Mouse (Mus musculus) kidney, adult 8-10 months (tissue): Measurements from ENCODE around the gene Pus7l.
A peak's percentile ranks its signal among the peaks of the same experiment; 100 is the strongest.
"Not testable (repeated sequence)": the region's sequence is repeated elsewhere in the genome, so short reads cannot be mapped to it uniquely, and the experiment has no call there.

Source experiments
- DNase-seq, 2 experiments: peaks; one replicate each; pipeline ENCODE4 v3.0.0; 2022

The Pus7l gene

GRCm38 (mm10) chr15:94542567-94543408 lies 559 bp downstream of the Pus7l start:
- no peak for DNase-seq

- no peak for DNase-seq
Measured at GRCm38 (mm10) chr15:94539296-94539695, 4.1 kb downstream of the Pus7l start.

DNA sequence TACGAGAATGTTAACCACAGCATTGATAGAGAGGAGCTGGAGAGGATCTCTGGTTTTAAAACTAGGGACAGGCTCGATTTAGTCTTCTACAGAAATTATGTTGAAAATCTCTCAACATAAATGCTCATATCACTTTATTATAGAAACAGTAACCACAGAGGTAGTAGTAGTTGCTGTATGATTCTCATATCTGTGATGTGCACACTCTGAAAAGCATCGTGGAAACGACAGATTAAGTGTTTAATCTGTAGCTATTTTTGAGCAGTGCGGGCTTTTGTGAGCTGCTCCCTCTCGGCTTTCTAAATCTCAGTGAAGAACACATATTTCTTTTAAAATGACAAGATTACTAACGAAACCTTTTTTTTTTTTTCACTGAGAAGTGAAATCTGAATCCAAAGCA lies 7.8 kb downstream of the Pus7l start:
- DNase-seq: no peak

GRCm38 (mm10) chr15:94532956-94533355 lies 10.4 kb downstream of the Pus7l start:
- no peak for DNase-seq

DNA sequence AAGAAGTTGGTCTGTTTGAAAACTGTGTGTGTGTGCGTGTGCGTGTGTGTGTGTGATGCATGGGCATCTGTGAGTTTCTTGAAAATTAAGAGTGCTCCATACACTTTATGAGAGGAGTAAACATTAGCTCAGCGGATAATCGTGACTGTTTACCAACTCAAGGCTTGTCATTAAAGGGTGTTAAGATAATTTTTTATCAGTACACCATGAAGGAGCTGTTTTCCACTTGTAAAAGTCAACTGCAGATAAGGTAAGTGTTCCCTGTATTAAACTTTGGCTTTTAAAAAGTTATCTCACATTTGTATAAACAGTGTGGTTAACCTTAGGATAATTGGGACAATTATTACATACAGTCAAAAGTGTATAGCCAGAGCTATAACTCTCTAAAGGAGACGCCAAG lies 11.0 kb downstream of the Pus7l start:
- no peak for DNase-seq

GRCm38 (mm10) chr15:94530519-94530918 lies 12.8 kb downstream of the Pus7l start:
- no peak for DNase-seq

DNA sequence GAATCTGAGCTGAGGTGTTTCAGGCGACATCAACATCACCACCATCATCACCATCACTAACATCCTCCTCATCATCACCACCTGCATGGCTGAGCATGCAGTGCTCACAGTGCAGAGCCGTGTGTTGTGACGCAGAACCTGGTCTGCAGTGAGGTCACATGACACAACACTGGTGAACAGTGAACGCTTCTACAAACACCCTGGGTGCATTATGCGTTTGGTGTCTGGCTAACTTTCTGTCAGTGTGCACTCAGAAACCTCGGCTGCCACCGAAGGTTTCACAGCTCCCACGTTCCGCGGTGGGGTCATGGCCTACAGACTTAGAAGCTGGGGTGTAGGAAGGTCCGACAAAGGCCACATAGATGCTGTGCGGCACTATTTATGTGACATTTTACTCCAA lies 18.4 kb downstream of the Pus7l start:
- no peak for DNase-seq

GRCm38 (mm10) chr15:94523251-94523650 lies 20.1 kb downstream of the Pus7l start:
- no peak for DNase-seq

DNA sequence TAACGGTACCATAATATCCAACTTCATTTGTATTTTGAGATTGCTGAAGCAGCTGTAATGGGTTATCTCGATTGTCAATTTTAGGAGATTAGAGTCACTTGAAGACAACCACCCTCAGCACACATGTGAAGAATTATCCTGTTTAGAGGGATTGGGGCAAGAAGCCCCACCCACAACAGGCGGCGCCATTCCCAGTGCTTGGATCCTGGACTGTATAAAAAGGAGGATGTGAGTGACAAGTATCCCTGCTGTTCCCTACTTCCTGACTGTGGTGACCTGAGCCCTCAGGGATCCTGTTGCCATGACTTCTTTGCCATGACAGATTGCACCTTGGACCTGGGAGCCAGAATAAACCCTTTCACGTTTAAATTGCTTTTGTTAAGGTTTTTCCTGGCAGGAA lies 22.4 kb downstream of the Pus7l start:
- no peak for DNase-seq

DNA sequence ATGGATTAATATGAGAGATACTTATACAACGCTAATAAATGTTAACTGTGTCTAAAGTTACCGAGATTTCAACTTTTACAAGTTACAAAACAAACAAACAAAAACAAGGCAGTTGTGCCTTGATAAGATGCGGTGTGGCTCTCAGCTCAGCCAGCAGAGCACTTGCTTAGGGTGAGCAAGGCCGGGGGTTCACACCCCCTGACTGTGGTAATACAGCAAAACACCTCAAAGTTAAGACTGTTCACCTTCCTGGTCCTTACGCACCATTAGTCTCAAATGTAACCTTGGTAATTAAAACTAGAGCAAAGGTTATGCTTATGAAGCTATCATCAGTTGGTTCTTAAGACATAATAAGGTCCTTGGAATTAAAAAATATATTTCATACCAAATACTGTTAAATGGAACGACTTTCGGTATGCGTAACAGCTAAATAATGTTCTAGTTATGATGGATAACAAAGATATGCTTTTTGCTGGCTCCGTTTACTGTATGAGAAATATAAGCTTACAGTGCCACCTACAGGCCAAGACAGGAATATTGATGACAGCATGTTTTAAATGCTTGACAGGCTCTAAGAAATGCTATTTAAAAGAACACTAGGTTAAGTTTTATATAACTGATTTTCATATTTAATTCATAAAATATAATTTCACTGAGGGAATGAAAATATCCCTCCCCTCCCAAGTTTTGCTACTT lies 23.0 kb downstream of the Pus7l start:
- DNase-seq: peak in 1 of 2 experiments; percentile 19

DNA sequence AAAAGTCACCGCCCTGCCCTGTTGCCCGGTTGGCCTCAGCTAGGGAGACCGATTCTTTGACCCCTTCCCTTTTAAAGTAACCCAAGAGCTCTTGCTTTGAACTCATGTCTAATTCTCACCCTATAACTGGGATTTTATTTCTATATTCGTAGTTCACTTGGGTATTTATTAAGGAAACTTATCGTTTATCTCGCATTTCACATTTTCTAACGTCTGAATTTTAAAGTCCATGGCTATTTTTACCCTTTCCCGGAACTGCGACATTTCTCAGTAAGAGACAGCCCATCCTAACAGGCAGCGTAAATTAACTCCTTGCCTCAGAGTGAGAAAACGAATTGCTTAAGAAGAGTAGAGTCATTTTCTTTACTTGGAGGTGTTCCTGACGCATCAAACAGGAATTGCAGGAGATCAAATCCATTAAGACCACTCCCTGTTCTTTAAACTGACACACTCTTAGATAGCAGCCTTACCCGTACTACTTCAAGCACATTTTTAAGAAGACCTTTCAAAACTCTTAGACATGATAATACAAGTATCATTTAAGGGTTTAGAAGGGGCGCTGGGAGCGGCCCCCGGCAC lies 25.3 kb downstream of the Pus7l start:
- DNase-seq: no peak

DNA sequence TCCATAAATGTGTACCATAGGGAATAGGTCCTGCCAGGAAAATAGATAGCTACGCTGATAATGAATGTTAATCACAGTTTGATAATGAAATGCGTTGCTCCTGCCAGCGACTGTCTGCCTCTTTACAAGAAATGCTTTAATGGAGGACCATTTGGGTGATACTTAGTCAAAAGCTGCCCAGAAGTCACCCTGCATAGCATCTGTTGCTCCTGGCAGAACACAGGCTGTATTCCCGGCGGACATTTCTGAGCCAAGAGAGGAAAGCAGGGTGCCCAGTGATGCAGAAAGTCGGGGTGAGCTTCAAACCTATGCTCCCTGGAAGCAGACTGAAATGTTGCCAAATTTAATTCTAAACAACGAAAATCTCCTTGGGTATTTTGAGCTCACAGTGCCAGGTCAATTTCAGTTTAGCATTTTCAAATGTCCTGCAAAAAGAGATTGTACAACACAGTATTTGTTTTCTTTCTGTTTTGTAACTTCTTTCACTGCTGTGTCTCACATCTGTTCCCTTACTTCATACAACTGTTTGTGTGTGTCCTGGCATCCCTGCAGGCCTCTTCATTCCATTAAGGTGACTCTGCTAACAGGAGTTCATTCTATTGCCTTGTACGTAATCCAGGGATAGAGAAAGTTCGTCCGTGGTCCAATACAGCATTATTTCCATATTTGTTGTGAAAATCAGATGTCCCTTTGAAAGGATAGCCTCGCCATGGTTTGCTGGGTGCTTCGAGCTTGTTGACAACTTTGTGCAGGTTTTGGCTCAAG lies 39.7 kb downstream of the Pus7l start:
- DNase-seq: no peak

- DNase-seq: no peak
Measured at GRCm38 (mm10) chr15:94499260-94499659, 44.1 kb downstream of the Pus7l start.

DNA sequence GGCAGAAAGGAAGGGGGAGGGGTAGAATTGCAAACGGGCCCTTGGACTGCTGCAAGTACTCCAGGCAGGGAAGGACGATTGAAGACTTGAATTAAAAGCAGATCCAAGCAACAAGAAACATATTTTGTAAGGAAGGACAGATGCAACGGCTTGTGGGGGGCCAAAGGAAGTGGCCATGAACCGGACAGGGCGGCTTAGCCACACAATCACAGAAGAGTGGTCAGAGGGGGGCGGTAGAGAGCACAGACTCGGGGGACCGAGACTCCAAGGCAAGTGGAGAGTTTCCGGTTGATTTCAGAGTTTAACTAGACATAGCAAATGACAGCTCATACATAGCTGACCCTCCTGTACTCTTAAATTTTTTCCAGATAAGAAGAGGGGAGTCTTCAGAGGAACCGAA lies 47.4 kb downstream of the Pus7l start:
- no peak for DNase-seq

DNA sequence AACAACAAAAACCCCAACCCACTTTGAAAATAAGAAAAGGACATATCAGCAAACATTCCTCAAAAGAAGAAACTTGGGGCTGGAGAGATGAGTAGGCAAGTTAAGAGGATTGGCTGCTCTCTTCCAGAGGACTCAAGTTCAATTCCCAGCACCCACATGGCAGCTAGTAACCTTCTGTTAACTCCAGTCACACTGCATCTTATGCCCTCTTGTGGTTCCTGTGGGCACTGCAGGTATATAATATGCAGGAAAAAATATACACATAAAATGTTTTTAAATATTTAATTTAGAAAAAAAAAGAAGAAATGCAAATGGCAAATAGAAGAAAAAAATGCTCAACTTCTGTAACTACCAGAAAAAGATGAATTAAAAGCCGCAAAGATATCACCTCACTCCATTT lies 48.9 kb downstream of the Pus7l start:
- DNase-seq: no peak

DNA sequence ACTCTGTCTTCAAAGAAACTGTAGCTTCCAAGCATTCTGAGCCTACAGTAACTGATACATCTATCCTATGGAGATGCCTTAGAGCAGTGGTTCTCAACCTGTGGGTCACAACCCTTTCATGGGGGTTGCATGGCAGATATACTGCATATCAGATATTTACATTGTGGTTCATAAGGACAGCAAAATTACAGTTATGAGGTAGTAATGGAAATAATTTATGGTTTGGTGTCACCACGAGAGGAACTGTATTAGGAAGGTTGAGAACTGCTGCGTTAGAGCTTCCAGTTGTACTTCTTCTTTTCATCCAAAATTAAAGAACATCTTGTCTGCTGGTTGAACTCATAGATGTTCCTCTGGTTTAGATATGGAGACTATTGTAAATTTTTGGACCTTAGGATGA lies 53.9 kb downstream of the Pus7l start:
- no peak for DNase-seq

DNA sequence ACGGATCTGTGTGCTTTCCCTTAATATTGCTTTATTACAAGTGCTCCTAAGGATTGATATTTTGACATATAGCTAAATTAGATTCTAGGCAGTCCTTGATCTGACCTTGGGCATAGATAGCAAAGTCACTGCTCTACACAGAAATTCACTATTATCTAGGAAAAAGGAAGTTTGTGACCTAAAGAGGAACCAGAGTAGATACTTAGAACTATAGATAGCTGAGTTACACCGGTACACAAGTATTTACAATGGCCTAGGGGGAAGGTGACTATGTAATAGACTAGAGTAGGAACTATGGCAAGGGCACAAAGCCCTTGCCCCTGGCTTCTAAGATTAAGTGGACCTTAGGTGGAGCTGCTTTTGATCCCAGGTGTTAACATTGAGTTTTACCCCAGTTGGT lies 55.3 kb downstream of the Pus7l start:
- not testable (repeated sequence) for DNase-seq

DNA sequence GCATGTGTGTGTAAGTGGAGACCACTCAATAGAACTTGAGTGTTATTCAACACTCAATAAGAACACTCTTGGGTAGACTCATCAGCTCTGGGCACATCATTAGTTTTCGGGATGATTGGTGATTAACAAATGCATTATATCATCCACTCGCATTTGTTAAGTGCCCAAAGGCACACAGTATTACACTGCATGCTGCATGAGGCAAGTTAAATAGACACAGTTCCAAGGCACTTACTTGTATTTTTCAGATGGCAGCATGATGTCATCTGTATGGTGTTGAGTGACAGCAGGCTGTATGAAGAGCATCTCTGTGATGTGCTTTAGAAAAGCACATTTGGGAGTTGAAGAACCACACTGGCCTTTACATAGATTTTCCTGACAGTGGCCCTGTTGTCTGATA lies 60.8 kb downstream of the Pus7l start:
- DNase-seq: no peak

GRCm38 (mm10) chr15:94480792-94481191 lies 62.6 kb downstream of the Pus7l start:
- no peak for DNase-seq

DNA sequence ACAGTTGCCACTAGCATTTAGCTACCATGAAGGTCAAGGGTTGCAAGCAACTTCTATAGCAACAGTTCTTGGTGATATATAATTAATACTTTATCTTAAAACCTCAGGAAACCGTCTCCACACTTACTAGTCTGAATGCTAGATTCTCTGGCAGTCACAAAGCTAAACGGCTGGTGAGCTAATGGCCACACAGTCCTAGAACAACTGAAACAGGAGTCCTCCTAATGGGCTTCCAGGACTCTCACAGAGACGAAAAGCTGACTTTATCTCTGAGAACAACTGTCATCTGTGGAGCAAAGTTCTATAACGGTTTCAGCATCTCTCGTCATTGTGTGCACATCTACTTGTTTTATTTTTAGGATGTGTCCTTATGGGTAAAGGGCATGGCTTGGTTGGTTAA lies 63.1 kb downstream of the Pus7l start:
- DNase-seq: no peak

DNA sequence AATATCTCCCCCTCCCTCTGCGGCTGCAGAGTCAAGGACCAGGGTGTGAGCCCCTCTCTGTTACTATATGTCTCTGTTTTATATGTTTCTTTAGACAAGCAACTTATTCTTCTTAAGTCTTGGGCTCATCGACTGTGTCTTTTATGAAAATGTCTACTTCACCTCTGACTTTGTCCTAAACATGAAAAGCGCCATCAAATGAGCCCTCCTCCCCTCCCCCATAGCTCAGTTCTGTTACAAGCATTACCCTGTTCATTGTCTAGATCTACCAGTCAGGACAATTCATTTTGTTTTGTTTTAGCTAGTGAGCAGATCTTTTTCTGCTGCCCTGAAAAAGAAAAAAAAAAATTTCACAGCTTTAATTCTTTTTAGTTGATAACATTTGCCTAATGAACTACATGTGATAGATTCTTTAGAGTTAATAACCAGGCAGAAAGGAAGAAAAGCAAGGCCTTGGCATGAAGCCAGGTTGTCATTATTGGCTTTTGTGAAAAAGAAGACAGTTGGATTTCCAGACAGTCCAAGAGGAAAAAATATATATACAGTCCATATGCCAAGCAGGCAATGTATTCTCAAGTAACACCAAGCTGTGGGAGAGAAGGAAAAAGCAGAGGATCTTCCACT lies 63.7 kb downstream of the Pus7l start:
- no peak for DNase-seq

DNA sequence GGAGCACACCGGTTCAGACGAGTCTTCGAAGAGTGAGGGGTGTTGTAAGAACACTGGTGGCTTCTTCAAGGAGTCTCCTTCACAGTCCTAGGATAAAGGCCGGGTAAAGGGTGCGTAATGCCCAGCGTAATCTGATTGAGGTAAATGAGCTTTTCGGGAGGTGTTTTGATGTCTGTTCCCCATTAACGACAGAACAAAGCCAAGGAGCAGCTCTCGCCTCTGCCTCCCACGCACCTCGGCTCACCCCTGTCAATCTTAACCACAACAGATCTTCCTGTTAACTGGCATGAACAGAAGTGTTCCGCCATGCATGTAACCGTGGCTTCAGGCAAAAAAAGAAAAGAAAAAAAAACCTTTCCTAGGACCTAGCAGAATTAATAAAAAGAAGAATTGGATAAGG lies 64.6 kb downstream of the Pus7l start:
- no peak for DNase-seq

- DNase-seq: no peak
Measured at GRCm38 (mm10) chr15:94477287-94477686, 66.1 kb downstream of the Pus7l start.
